Mouse (Mus musculus) myocyte (in vitro differentiated cells): ENCODE measurements at regions not wholly inside any gene's neighbourhood (a gene's known extent, or its start where the extent isn't known, plus 50 kb on each side); places are given as distances from the start of the nearest gene placed in this dataset.

ENCODE experiments used
- H3K27me3 ChIP-seq: one replicate; pipeline ENCODE4 v1.6.1; 2011; ENCODE audit not compliant: control insufficient read depth, insufficient read depth, insufficient read length
- H3K36me3 ChIP-seq: one replicate; pipeline ENCODE4 v1.6.1; 2011; ENCODE audit not compliant: control insufficient read depth, insufficient read depth
- H3K4me2 ChIP-seq: one replicate; pipeline ENCODE4 v1.6.1; 2011; ENCODE audit warnings: low read depth, control low read depth
- H3K4me3 ChIP-seq: one replicate; pipeline ENCODE4 v1.5.1; 2011; ENCODE audit warnings: mild to moderate bottlenecking, control low read depth, moderate library complexity
- H3K79me2 ChIP-seq: one replicate; pipeline ENCODE4 v1.6.1; 2011; ENCODE audit not compliant: control insufficient read depth, insufficient read depth
- H3ac ChIP-seq: one replicate; pipeline ENCODE4 v1.6.1; 2011; ENCODE audit not compliant: control insufficient read depth, insufficient read length
- CEBPB ChIP-seq: IDR thresholded peaks from 2 replicates; pipeline ENCODE4 v1.6.1; 2011; ENCODE audit warnings: mild to moderate bottlenecking, moderate library complexity; ENCODE audit not compliant: poor library complexity, insufficient read depth, severe bottlenecking
- E2F4 ChIP-seq: IDR thresholded peaks from one replicate; pipeline ENCODE4 v1.6.1; 2011; ENCODE audit warnings: mild to moderate bottlenecking, control low read depth, moderate library complexity; ENCODE audit not compliant: insufficient read depth
- MAX ChIP-seq: IDR thresholded peaks from one replicate; pipeline ENCODE4 v1.6.1; 2011; ENCODE audit warnings: low read depth, mild to moderate bottlenecking, control low read depth
- MYOD1 ChIP-seq, 3 experiments: IDR thresholded peaks; one replicate each; pipeline ENCODE4 v1.6.1; 2011; ENCODE audit warnings: control low read depth in 2 of 3, low read depth in 2 of 3, mild to moderate bottlenecking in 2 of 3, moderate library complexity in 1 of 3; ENCODE audit not compliant: insufficient read length in 2 of 3, control insufficient read depth in 1 of 3
- MYOG ChIP-seq, 3 experiments: IDR thresholded peaks; one replicate each; pipeline ENCODE4 v1.6.1; 2011; ENCODE audit warnings: control low read depth in 2 of 3, low read depth in 2 of 3, mild to moderate bottlenecking in 2 of 3; ENCODE audit not compliant: insufficient read length in 2 of 3, control insufficient read depth in 1 of 3, insufficient read depth in 1 of 3
- POLR2A ChIP-seq: IDR thresholded peaks from one replicate; pipeline ENCODE4 v1.6.1; 2011; ENCODE audit warnings: low read depth, mild to moderate bottlenecking, control low read depth, moderate library complexity; ENCODE audit not compliant: insufficient read length
- POLR2AphosphoS2 ChIP-seq: IDR thresholded peaks from one replicate; pipeline ENCODE4 v1.6.1; 2011; ENCODE audit warnings: low read depth, control low read depth; ENCODE audit not compliant: insufficient read length
- REST ChIP-seq: IDR thresholded peaks from one replicate; pipeline ENCODE4 v1.6.1; 2011; ENCODE audit warnings: mild to moderate bottlenecking, control low read depth, moderate library complexity; ENCODE audit not compliant: insufficient read depth, insufficient read length
- SRF ChIP-seq: IDR thresholded peaks from one replicate; pipeline ENCODE4 v1.6.1; 2011; ENCODE audit warnings: low read depth; ENCODE audit not compliant: control insufficient read depth, insufficient read length
- TCF12 ChIP-seq: IDR thresholded peaks from one replicate; pipeline ENCODE4 v1.6.1; 2011; ENCODE audit warnings: mild to moderate bottlenecking, control low read depth; ENCODE audit not compliant: poor library complexity, insufficient read depth, severe bottlenecking
- TCF3 ChIP-seq: IDR thresholded peaks from one replicate; pipeline ENCODE4 v1.6.1; 2011; ENCODE audit warnings: low read depth, control low read depth; ENCODE audit not compliant: insufficient read length
- USF1 ChIP-seq: IDR thresholded peaks from one replicate; pipeline ENCODE4 v1.6.1; 2011; ENCODE audit warnings: low read depth, mild to moderate bottlenecking, control low read depth, moderate library complexity

DNA sequence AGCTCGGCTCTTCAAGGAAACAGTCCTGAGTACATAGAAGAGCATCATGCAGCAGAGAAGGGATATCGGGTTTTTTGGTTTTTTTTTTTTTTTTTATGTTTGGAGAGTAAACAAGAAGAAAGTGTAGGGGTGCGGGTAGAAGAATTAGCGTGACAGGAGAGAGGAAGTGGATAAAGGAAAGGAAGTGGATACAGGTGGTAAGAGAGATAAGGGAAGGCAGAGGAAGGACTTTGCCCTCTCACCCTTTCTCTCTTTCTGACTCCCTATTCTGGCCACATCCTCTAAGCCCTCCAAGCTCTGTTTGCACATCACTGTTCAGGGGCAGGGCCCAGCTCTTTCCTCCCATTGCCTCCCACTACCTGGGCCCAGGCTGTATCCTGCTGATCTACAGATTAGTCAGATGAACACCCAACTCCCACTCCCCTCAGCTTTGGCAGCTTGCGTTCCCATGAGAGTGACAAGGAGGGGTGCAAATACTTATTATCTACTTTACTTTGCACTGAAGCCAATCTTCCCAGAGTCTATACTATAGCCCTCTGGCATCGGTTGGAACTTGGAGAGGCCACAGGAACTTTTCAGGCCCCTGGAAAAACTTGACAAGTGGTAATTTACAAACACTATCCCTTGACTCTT is 103.6 kb upstream of the Tmem164 start:
- no peaks in the 10 kb centered on the region for H3K79me2 ChIP-seq
- no peak overlapping the region for H3K4me3 ChIP-seq
- no peak overlapping the region for H3K4me2 ChIP-seq
- H3K27me3 ChIP-seq = no peaks in the 10 kb centered on the region
- no peak overlapping the region for H3ac ChIP-seq
- no peaks in the 10 kb centered on the region for H3K36me3 ChIP-seq
- TF ChIP-seq TCF3 (no peak), REST (no peak)

DNA sequence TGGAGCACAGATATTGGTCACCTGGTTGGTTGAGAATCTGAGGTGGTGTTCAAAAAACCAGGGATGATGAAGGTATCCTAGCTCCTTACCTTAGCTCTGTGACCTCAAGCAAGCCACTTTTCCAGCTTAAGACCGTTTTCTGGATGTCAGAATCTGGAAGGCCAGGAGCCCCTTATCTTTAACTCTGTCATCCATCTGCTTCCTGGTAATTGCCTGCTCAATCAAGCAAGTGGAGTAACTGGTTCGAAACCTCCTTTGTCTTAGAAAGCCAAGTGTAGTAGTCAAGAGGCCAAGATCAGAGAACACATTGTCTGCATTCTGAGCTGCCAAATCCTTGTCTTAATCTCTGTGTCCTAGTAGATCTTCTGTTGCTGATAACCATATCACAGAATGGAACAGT is 95.9 kb upstream of the Tmem164 start:
- TF ChIP-seq MYOD1 (IDR thresholded peaks at IDR 0.05; ENCODE audit: control insufficient read depth in 1 of 3, insufficient read length in 2 of 3, low read depth in 2 of 3) (no peak), CEBPB (no peak), TCF3 (no peak), MAX (no peak)
- Histone ChIP-seq H3K4me3 (no peak overlapping the region), H3K27me3 (no peaks in the 10 kb centered on the region), H3K36me3 (no peaks in the 10 kb centered on the region), H3ac (no peak overlapping the region), H3K4me2 (no peak overlapping the region), H3K79me2 (no peaks in the 10 kb centered on the region)

DNA sequence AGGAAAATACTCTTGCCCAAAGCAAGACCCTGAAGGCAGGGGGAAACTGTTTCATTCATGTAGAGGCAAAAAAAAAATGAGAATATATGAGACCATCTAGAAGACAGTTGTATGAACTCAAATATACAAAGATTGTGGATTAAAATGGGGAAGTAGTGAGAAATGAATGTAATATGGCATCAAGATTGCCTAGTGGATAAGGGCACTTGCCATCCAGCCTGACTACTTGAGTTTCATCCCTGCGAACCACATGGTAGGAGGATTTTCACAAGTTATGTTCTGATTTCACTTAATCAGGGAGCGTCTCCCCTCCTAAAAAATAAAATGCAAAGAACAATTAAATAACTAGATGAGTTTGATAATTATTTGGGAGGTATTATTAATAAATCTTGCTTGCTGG is 81.8 kb upstream of the Tmem164 start:
- H3K4me3 ChIP-seq = no peak overlapping the region
- no peak overlapping the region for H3K4me2 ChIP-seq
- no peaks in the 10 kb centered on the region for H3K36me3 ChIP-seq
- no peak overlapping the region for H3ac ChIP-seq
- H3K79me2 ChIP-seq = no peaks in the 10 kb centered on the region
- no peaks in the 10 kb centered on the region for H3K27me3 ChIP-seq
- no peak for TF ChIP-seq REST
- no peak for TF ChIP-seq MYOG (IDR thresholded peaks at IDR 0.05; ENCODE audit: control insufficient read depth in 1 of 3, insufficient read depth in 1 of 3, insufficient read length in 2 of 3, low read depth in 2 of 3)
- no peak for TF ChIP-seq E2F4
- TF ChIP-seq POLR2A = no peak
- TF ChIP-seq MAX = no peak
- TF ChIP-seq TCF12 = no peak
- TF ChIP-seq USF1 = no peak
- TF ChIP-seq MYOD1 (IDR thresholded peaks at IDR 0.05; ENCODE audit: control insufficient read depth in 1 of 3, insufficient read length in 2 of 3, low read depth in 2 of 3) = no peak
- no peak for TF ChIP-seq TCF3
- no peak for TF ChIP-seq CEBPB
- no peak for TF ChIP-seq SRF
- TF ChIP-seq POLR2AphosphoS2 = no peak

DNA sequence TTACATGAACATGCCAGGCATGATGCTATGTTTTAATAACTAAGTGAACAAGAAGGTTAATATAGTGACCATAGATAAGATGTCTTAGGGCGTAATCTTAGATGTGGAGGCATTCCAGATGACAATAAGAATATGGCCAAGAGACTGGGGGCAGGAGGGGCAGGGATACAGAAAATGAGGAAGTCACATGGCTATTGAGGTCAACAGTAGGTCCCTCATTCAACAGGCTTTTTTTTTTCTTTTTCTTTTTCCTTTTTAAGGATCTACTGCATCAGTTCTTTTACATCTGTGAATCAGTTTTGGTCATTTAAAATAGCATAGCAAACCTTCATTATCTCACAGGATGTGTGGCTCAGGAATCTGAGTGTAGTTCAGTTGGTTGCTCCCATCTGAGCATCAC is 80.4 kb upstream of the Tmem164 start:
- H3K36me3 ChIP-seq = no peaks in the 10 kb centered on the region
- no peak for TF ChIP-seq E2F4
- no peak for TF ChIP-seq TCF3
- H3K4me2 ChIP-seq = no peak overlapping the region
- no peaks in the 10 kb centered on the region for H3K27me3 ChIP-seq
- H3ac ChIP-seq = no peak overlapping the region
- no peaks in the 10 kb centered on the region for H3K79me2 ChIP-seq
- no peak overlapping the region for H3K4me3 ChIP-seq

DNA sequence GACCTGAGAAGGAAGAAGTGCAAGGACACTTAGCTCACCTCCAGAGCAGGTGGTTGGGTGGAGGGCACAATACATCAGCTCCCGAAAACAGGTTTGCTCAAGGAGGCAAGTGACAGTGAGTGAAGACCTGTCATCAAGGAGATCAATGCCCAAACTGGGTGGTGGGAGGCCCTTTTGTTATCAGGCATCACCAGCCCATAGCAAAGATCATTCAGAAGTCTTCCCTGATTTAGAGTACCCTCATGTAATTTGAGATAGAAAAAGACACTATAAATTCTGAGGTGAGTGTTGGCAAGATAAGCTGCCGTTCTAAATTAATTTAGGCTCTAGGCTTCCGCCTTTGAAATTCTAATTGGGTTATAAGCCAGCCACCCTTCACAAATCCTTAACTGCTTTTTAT is 76.1 kb upstream of the Tmem164 start:
- TF ChIP-seq E2F4 (no peak), TCF3 (no peak), SRF (no peak), CEBPB (no peak), MAX (no peak), REST (no peak), TCF12 (no peak), USF1 (no peak), MYOD1 (IDR thresholded peaks at IDR 0.05; ENCODE audit: control insufficient read depth in 1 of 3, insufficient read length in 2 of 3, low read depth in 2 of 3) (no peak), MYOG (IDR thresholded peaks at IDR 0.05; ENCODE audit: control insufficient read depth in 1 of 3, insufficient read depth in 1 of 3, insufficient read length in 2 of 3, low read depth in 2 of 3) (no peak), POLR2A (no peak), POLR2AphosphoS2 (no peak)
- no peak overlapping the region for H3K4me2 ChIP-seq
- H3K4me3 ChIP-seq = no peak overlapping the region
- peaks cover 5% of the 10 kb centered on the region for H3K27me3 ChIP-seq
- H3K79me2 ChIP-seq = no peaks in the 10 kb centered on the region
- H3ac ChIP-seq = no peak overlapping the region
- no peaks in the 10 kb centered on the region for H3K36me3 ChIP-seq

DNA sequence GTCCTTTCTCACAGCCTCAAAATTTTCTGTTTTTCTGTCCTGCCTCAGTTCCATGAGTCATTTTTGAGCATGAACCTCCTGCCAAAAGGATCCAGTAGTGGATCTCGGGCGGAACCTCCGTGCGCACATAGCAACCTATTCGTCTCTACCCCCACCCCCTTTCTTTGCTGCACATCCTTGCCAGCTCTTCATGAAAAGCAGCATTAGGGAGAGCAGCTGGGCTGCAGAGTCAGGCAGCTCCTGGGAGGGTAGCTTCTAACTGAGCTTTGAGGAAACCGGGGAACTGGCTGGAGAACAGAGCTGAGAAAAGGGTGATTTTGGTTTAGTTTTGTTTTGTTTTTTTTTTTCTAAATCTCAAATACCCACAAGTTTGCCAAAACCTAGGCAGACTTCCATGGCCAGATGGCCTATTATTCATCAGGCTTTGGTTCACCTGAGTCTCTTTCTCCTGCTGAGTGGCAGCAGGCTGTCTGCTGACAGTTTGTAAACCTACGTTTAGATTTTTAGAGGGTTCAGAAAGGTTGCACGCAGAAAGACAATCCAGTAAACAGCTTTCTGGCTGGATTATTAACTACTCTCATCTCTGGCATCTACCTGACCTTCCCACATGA is 74.5 kb upstream of the Tmem164 start:
- TF ChIP-seq MAX = no peak
- TF ChIP-seq TCF12 = no peak
- no peak overlapping the region for H3K4me2 ChIP-seq
- no peaks in the 10 kb centered on the region for H3K79me2 ChIP-seq
- no peaks in the 10 kb centered on the region for H3K36me3 ChIP-seq
- H3K4me3 ChIP-seq = no peak overlapping the region
- no peak overlapping the region for H3ac ChIP-seq
- peaks cover 5% of the 10 kb centered on the region for H3K27me3 ChIP-seq
